Mouse (Mus musculus): ENCODE measurements around the gene Camta1. TPM values are rescaled to one million over a fixed set of nuclear protein-coding genes. Genes with fewer than 3 reads are reported as not detected.

Camta1 gene
- polyA plus RNA-seq, 1 experiment: 13.4 TPM

DNA sequence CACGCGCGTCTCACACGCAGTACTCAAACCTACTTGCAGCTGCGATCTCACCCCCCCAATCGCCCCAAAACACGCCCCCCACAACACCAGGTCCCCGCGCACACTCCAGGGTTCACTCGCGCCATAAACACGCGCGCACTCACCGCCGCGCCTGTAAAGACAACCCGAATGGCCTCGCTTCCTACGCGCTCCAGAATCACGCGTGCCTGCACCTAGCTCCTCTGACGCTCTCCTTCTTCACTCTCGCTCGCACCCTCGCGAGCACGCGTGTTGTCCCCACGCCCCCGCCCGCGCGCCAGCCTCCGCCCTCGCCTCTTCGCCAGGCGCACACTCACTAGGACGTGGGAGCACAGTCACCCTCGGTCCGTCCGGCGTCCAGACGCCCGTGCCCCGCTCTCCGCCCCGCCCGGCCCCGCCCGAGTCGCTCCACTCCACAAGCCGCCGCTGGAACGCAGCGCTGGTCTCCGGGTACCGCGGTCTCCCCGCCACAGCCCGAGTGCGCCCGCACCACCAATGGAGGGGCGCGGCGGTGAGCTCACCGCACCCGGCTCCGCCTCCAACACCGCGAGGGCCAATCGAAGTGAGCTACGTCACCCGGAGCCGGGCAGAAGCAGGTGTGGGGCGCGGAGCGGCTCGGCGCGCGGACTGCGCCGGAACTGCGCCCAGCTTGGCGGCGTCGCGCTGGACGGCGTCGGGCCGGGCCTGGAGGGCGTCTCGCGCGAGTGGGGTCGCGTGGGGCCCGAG is 753.5 kb downstream of the Camta1 start:
- H3K9me3 ChIP-seq: no peaks in the 10 kb centered on the region

DNA sequence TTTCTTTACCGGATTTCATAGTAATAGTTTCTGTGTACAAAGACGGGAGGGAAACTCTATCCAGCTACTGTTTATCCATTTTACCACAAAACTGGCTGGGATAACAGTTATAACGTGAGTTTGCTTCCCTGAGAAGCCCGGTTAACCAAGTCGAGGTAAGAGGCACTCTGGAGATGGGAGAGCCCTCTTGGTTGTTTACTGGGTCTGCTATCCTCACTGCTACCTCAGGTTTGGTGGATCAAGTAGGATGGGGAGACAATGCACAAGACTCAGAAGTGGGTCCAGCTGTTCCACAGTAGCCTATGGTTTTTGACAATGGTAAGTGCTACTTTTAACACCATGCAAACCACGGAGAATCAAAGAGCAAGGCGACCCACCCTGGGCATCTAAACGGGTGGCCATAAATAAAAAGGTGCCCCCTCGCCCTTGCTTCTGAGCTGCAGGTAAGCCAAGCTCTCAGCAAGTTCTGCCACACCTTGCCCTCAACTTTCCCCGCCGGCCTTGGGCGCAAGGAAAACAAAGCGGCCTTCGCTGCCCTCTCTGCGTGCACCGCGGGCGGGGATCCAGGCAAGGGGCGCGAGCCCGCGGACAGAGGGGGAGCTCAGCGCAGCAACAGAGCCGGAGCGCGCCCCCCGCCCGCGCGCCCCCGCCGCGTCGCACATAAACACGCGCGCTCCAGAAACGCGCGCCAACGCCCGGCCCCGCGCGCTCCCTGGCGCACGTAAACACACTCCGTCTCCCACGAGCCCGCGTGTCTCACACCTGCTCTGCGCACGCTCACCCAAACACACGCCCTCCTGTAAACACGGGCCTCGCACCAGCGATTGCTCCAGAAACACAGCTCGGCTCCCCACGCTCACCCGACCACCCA is 754.3 kb downstream of the Camta1 start:
- H3K4me3 ChIP-seq (replicated peaks): peak overlapping the region; percentile 10
- peaks cover 69% of the 10 kb centered on the region for H3K27me3 ChIP-seq (replicated peaks)

More for the DNA sequence above, 753.5 kb downstream of the Camta1 start:
- Histone ChIP-seq H3K27me3 (replicated peaks) (peaks cover 70% of the 10 kb centered on the region), H3K4me1 (peaks cover 12% of the 10 kb centered on the region), H3K36me3 (replicated peaks; ENCODE audit: low read length) (no peaks in the 10 kb centered on the region), H3K4me3 (replicated peaks) (peak overlapping the region; percentile 84)
- TF ChIP-seq GATA1 (IDR thresholded peaks at IDR 0.05; ENCODE audit: borderline replicate concordance, low read length): no peak
- no peak for TF ChIP-seq FLI1 (IDR thresholded peaks at IDR 0.05; ENCODE audit: low read length)

DNA sequence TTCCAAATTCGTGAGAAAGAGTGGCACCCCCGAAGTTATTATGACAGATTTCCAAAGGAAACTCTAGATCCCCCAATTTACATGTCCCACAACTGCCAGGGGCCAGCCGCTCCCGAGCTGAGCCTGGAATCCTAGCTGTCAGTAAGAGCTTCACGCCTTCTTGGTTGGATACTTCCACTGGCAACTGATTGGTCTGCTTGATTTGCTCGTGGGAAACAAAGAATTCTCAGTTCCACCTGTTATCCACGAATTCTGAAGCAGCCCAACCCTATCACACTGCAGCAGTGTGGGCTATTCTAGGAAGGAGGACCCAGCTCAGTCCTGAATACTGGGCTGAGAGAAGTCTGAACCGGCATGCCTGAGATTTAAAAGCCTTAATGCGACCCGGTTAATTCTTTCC is 755.2 kb downstream of the Camta1 start:
- Histone ChIP-seq H3K9me3 (peaks cover 11% of the 10 kb centered on the region), H3K36me3 (replicated peaks; ENCODE audit: low read length) (no peaks in the 10 kb centered on the region), H3K4me1 (peaks cover 12% of the 10 kb centered on the region), H3K27me3 (replicated peaks) (peaks cover 69% of the 10 kb centered on the region), H3K4me3 (replicated peaks) (no peak overlapping the region)
- TF ChIP-seq FLI1 (IDR thresholded peaks at IDR 0.05; ENCODE audit: low read length): no peak
- no peak for TF ChIP-seq GATA1 (IDR thresholded peaks at IDR 0.05; ENCODE audit: borderline replicate concordance, low read length)

More for the DNA sequence above, 754.3 kb downstream of the Camta1 start:
- peaks cover 12% of the 10 kb centered on the region for H3K4me1 ChIP-seq
- H3K9me3 ChIP-seq: peaks cover 2% of the 10 kb centered on the region
- H3K36me3 ChIP-seq (replicated peaks; ENCODE audit: low read length): no peaks in the 10 kb centered on the region
- no peak for TF ChIP-seq FLI1 (IDR thresholded peaks at IDR 0.05; ENCODE audit: low read length)
- TF ChIP-seq GATA1 (IDR thresholded peaks at IDR 0.05; ENCODE audit: borderline replicate concordance, low read length): no peak

DNA sequence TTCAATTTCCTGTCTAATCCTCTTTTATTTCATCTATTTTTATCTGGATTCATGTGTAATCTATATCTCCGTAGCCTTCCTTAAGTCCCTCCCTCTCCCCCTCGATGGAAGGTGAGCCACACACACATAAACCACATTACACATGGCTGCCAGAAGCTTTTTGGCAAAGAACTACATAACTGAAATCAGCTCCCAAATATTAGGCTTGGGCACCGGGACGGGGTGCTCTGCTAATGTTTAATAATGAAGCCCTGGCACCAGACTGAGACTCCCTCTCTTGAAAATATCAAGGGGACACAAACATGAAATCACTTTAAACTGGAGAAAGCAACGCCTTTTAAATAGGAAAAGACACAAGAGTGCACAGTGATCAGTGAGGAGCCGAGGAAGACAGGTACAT is 755.8 kb downstream of the Camta1 start:
- Histone ChIP-seq H3K9me3 (peaks cover 15% of the 10 kb centered on the region), H3K27me3 (replicated peaks) (peaks cover 65% of the 10 kb centered on the region), H3K36me3 (replicated peaks; ENCODE audit: low read length) (no peaks in the 10 kb centered on the region), H3K4me3 (replicated peaks) (no peak overlapping the region), H3K4me1 (peaks cover 12% of the 10 kb centered on the region)
- TF ChIP-seq FLI1 (IDR thresholded peaks at IDR 0.05; ENCODE audit: low read length) (no peak), GATA1 (IDR thresholded peaks at IDR 0.05; ENCODE audit: borderline replicate concordance, low read length) (no peak)

DNA sequence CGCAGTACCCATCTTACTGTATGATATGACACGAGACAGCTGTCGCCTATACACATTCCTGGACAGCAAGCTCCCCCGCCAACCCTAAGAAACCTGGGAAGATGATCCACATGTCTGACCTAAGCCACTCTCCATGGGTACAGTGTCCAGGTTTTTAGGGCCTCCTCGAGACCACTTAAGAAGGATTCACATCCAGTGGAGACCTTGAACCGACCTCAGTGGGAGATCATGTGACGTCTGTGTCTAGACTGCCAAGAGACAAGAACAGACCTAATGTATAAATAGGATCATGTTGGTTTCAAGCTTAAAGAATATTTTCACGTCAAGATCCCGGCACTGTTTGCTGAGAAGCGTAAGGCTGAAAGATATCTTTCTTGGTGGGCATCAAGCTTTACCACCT is 757.5 kb downstream of the Camta1 start:
- peaks cover 12% of the 10 kb centered on the region for H3K4me1 ChIP-seq
- TF ChIP-seq FLI1 (IDR thresholded peaks at IDR 0.05; ENCODE audit: low read length) (no peak), GATA1 (IDR thresholded peaks at IDR 0.05; ENCODE audit: borderline replicate concordance, low read length) (no peak)
- peaks cover 55% of the 10 kb centered on the region for H3K27me3 ChIP-seq (replicated peaks)
- H3K9me3 ChIP-seq: peaks cover 21% of the 10 kb centered on the region
- H3K36me3 ChIP-seq (replicated peaks; ENCODE audit: low read length): no peaks in the 10 kb centered on the region
- no peak overlapping the region for H3K4me3 ChIP-seq (replicated peaks)

DNA sequence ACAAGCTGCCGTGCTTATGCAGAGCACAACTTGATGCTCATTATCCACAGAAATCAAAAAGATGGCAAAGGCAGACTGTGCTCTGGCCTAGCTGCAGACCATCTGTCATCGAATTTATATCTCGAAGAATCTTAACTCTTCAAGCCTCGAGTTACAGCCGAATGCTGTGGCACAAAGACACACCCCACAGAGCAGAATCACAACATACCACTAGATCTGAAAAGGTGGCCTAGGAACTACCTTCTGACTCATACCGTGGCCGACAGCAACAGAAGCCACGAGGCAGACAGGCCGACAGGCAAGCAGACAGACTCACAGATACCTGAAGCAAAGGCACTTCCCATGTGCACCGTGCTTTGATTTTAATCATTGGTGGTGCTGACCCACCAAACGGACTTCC is 758.0 kb downstream of the Camta1 start:
- peaks cover 21% of the 10 kb centered on the region for H3K9me3 ChIP-seq
- TF ChIP-seq GATA1 (IDR thresholded peaks at IDR 0.05; ENCODE audit: borderline replicate concordance, low read length) (no peak), FLI1 (IDR thresholded peaks at IDR 0.05; ENCODE audit: low read length) (no peak)

DNA sequence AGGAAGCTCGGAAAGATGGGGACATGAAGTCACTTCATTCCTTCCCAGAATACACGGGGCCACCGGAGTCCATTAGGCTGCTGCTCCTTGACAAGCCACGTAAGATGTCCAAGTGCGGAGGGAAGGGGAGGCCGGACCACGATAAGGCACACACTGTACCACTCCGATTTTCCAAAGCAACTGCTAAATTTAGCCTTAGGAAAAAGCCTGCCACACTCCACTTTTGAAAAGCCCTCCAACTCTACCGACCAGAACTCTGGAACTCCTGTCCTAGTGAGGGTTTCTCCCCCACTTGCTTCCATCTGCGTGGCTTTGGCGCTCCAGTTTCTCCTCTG is 764.6 kb downstream of the Camta1 start:
- Histone ChIP-seq H3K4me3 (replicated peaks) (no peak overlapping the region), H3K27me3 (replicated peaks) (peaks cover 23% of the 10 kb centered on the region), H3K36me3 (replicated peaks; ENCODE audit: low read length) (no peaks in the 10 kb centered on the region), H3K9me3 (peaks cover 16% of the 10 kb centered on the region), H3K4me1 (no peaks in the 10 kb centered on the region)
- TF ChIP-seq FLI1 (IDR thresholded peaks at IDR 0.05; ENCODE audit: low read length): no peak
- no peak for TF ChIP-seq GATA1 (IDR thresholded peaks at IDR 0.05; ENCODE audit: borderline replicate concordance, low read length)

More for the DNA sequence above, 758.0 kb downstream of the Camta1 start:
- H3K4me1 ChIP-seq: peaks cover 10% of the 10 kb centered on the region
- H3K36me3 ChIP-seq (replicated peaks; ENCODE audit: low read length): no peaks in the 10 kb centered on the region
- H3K27me3 ChIP-seq (replicated peaks): peaks cover 50% of the 10 kb centered on the region
- no peak overlapping the region for H3K4me3 ChIP-seq (replicated peaks)

DNA sequence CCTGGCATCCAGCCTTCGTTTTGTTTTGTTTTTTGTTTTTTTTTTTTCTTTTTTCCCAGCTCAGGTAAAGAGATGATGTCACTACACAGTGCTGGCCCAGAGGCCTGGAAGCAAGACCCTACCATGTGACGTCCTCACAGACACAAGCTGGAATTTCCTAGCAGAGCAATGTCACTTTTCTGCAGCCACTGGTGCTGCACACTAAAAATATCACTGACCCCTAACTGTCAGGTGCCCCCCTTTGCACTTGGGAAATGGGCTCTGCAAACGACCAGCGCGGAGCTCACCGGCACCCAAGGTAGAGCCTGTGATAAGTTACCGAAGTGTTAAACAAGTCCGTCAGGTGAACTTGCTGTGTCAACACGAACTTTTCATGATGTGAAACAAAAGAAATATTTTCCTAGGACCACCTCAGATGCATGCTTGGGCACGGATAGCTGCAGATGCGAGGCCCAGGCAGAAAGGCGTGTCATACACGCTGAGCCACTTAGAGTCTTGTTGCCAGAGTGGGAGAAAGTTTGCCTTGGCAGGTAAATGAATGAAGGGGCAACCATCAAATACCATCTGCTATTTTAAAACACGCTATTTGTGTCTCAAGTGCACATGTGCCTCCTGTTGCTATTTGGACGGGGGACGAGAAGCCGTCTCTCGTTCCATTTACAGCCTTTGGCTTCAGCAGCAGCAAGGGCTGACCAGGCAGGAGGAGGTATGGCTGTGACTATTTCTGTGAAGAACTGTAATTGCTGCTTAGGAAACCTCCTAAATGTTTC is 765.2 kb downstream of the Camta1 start:
- Histone ChIP-seq H3K4me3 (replicated peaks) (no peak overlapping the region), H3K36me3 (replicated peaks; ENCODE audit: low read length) (no peaks in the 10 kb centered on the region), H3K4me1 (no peaks in the 10 kb centered on the region), H3K9me3 (peaks cover 10% of the 10 kb centered on the region), H3K27me3 (replicated peaks) (peaks cover 26% of the 10 kb centered on the region)
- TF ChIP-seq FLI1 (IDR thresholded peaks at IDR 0.05; ENCODE audit: low read length) (no peak), GATA1 (IDR thresholded peaks at IDR 0.05; ENCODE audit: borderline replicate concordance, low read length) (no peak)

DNA sequence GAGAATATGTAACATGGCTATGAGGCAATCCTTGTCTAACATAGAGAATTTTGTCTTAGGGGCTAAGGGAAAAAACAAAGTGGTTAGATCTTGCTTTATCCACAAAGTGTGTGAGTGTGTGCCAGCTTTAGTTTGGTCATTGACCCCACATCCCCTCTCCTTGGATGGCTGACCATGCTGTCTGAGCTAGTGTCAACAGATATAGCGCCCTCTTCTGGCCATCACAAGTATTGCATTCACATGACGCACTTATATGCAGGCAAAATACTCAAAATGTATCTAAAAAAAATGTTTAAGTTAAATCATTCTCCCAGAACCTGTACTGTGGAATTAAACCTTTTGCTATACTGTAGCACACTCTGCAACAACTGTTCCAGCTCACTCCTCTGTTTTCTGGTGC is 766.5 kb downstream of the Camta1 start:
- Histone ChIP-seq H3K27me3 (replicated peaks) (peaks cover 24% of the 10 kb centered on the region), H3K36me3 (replicated peaks; ENCODE audit: low read length) (no peaks in the 10 kb centered on the region), H3K4me3 (replicated peaks) (no peak overlapping the region), H3K4me1 (no peaks in the 10 kb centered on the region), H3K9me3 (no peaks in the 10 kb centered on the region)
- no peak for TF ChIP-seq GATA1 (IDR thresholded peaks at IDR 0.05; ENCODE audit: borderline replicate concordance, low read length)
- TF ChIP-seq FLI1 (IDR thresholded peaks at IDR 0.05; ENCODE audit: low read length): no peak
